Mouse (Mus musculus) lung, embryonic 16.5 days (tissue): Measurements from ENCODE around the gene Schip1. TPM values are rescaled to one million over a fixed set of nuclear protein-coding genes. Genes with fewer than 3 reads are reported as not detected.

Experiments
- ATAC-seq: fragments of 200-750 bp; cut with Nextera tagmentation; 2 replicates; pipeline ENCODE4 v1.8.0; 2017; ENCODE audit warnings: low read depth, mild to moderate bottlenecking, moderate library complexity
- H3K27ac ChIP-seq: fragments of 300-500 bp; sonication (generic); 2 replicates; pipeline ENCODE4 v1.5.1; 2014; ENCODE audit warnings: mild to moderate bottlenecking, control low read depth, low read length
- H3K27me3 ChIP-seq: fragments of 300-500 bp; sonication (generic); 2 replicates; pipeline ENCODE4 v1.6.1; 2014; ENCODE audit warnings: low read depth, low read length, mixed read lengths; ENCODE audit not compliant: control insufficient read depth, insufficient read depth
- H3K36me3 ChIP-seq: fragments of 300-500 bp; sonication (generic); 2 replicates; pipeline ENCODE4 v1.6.1; 2014; ENCODE audit warnings: low read length; ENCODE audit not compliant: control insufficient read depth, insufficient read depth
- H3K4me1 ChIP-seq: fragments of 300-500 bp; sonication (generic); replicated peaks from 2 replicates; pipeline ENCODE4 v1.6.1; 2014; ENCODE audit warnings: low read length, mixed read lengths; ENCODE audit not compliant: control insufficient read depth, insufficient read depth
- H3K4me2 ChIP-seq: fragments of 300-500 bp; sonication (generic); 2 replicates; pipeline ENCODE4 v1.6.1; 2014; ENCODE audit warnings: low read depth, low read length, control low read depth
- H3K4me3 ChIP-seq: fragments of 300-500 bp; sonication (generic); 2 replicates; pipeline ENCODE4 v1.5.1; 2014; ENCODE audit warnings: mild to moderate bottlenecking, low read length, control low read depth
- H3K9ac ChIP-seq: fragments of 300-500 bp; sonication (generic); 2 replicates; pipeline ENCODE4 v1.6.1; 2014; ENCODE audit warnings: low read length, control low read depth
- H3K9me3 ChIP-seq: fragments of 300-500 bp; sonication (generic); 2 replicates; pipeline ENCODE4 v1.6.1; 2016; ENCODE audit warnings: low read length; ENCODE audit not compliant: control insufficient read depth
- WGBS: fragments of 180-500 bp; shearing (Covaris S2); extraction: QIAGEN DNeasy Blood & Tissue Kit; methylation state at CpG from one replicate; pipeline ENCODE4 v1.1.7; 2014; 5-methylcytosine and 5-hydroxymethylcytosine counted together
- polyA plus RNA-seq: library from polyadenylated mRNA; unstranded; fragments of >200 nt; fragmentation: Nextera tagmentation; extraction: Ambion mirVana; gene quantifications from 2 replicates; pipeline ENCODE4 v1.2.1, GENCODE M21; 2015

The Schip1 gene
- polyA plus RNA-seq, 1 experiment from 2014 or later: 31.2 TPM

DNA sequence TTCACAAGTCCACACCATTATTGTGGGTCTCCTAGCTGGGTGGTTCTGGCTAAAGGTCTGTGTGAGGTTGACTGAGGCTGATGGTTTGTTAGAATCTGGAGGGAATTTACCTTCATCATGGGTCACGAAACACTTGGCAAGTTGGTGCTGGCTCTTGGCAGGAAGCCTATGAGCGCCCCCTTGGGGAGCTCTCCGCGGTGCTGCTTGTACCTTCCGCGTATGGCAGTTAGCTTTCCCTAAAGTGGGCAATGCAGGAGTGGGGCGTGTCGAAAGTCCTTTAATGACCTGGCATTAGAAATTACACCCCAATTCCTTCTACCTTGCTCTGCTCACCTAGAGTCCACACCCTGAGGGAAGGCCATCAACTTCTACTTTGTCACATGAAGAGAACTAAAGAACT is 122.9 kb downstream of the Schip1 start:
- 60% methylated on average over 8 of the region's 8 CpGs for WGBS

DNA sequence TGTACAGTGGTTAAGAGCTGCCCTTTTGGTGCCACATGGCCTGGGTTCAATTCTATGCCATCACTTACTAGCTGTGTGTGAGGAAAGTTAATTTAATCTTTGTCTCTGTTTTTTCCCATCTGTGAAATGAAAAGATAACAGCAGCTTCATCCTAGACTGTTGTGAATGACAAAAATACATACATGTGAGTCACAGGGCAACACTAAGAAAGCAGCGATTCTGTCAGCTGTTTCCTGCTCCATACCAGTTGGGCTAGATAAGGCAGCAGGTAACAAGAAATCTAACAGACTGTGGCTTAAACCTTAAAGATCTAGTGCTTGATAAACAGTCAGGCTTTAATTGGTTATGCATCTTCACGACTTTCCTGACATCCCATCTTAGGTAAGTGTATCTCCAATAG is 124.5 kb downstream of the Schip1 start:
- Histone ChIP-seq H3K36me3 (no peaks in the 10 kb centered on the region), H3K4me1 (no peaks in the 10 kb centered on the region), H3K27me3 (no peaks in the 10 kb centered on the region), H3K4me3 (no peak overlapping the region), H3K9me3 (no peaks in the 10 kb centered on the region), H3K4me2 (no peak overlapping the region), H3K27ac (no peak overlapping the region), H3K9ac (no peak overlapping the region)
- no peak for ATAC-seq
- 69% methylated on average over 2 of the region's 2 CpGs for WGBS

More for the DNA sequence above, 122.9 kb downstream of the Schip1 start:
- Histone ChIP-seq H3K4me3 (no peak overlapping the region), H3K27me3 (no peaks in the 10 kb centered on the region), H3K9me3 (no peaks in the 10 kb centered on the region), H3K9ac (no peak overlapping the region), H3K4me2 (no peak overlapping the region), H3K27ac (no peak overlapping the region), H3K36me3 (no peaks in the 10 kb centered on the region), H3K4me1 (no peaks in the 10 kb centered on the region)
- ATAC-seq: no peak

DNA sequence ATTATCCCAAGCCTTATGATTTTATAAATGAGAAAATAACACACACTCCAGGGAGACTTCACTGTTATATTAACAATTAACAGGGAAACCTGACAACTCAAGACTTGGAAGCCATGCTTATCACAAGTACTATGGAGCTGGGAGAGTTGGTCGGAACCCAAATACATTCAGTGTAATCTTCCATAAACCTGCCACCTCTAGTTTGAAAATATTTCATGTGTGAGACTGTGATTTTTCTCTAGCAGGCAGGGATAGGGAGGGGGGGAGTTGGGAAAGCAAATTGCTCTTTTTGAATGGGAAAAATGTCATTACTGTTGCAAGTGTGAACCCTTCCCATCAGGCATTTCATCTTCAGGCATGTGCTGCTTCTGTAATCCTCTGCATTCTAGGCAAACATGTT is 132.3 kb downstream of the Schip1 start:
- H3K27me3 ChIP-seq: no peaks in the 10 kb centered on the region
- no peaks in the 10 kb centered on the region for H3K9me3 ChIP-seq
- H3K36me3 ChIP-seq: no peaks in the 10 kb centered on the region
- no peak overlapping the region for H3K4me2 ChIP-seq
- H3K27ac ChIP-seq: no peak overlapping the region
- WGBS: 82% methylated on average over 1 of the region's 1 CpGs
- H3K9ac ChIP-seq: no peak overlapping the region
- H3K4me1 ChIP-seq: no peaks in the 10 kb centered on the region
- no peak overlapping the region for H3K4me3 ChIP-seq
- no peak for ATAC-seq

DNA sequence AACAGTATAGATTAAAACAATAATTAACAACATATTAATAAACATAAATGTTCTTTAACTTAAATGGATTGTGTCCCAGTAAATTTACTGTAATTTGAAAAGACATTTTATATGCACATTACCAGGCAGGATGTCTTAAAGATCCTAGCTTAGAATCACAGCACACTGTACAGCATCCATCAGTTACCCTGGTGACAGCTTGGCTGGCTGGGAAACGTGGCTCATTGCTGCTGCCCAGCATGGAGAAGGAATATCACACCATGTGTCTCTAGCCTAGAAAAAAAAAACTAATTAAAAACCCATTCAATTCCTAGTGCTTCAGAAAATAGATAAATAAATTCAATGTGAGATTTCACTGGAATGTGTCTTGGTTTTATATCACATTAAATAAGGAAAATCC is 136.6 kb downstream of the Schip1 start:
- no peak for ATAC-seq

DNA sequence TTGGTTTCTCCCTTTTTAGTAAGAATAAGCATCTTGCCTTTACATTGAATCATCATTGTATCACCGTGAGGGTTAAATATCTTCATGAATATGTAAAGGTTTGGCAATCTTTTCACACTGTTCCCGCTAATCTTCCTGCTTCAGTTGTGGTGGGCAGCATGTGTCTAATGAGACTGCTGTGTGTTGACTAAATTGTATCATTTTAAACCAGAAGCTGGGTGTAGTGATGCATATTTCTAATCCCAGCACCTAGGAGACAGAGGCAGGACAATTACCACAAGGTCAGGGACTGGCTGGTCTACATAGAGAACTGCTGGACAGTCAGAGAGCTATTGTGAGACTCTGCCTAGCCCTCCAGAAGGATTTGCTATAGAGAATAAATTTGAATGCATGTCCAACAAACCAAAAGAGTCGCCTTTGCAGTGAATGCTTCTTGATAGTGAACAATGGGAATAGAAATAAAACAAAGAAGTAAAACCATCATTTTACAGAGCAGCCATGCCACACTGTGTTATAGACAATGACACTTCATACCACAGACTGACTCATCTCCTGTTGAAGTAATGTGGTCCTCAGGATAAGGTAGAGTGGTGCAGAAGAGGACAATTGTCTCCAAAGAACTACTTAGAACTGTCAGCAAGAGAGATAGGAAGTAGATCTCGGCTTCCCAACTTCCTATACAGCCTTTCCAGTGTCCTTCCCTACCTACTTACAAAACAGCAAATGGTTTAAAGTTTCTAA is 137.7 kb downstream of the Schip1 start:
- H3K9me3 ChIP-seq: no peaks in the 10 kb centered on the region
- no peak overlapping the region for H3K4me3 ChIP-seq
- ATAC-seq: no peak
- H3K27ac ChIP-seq: no peak overlapping the region
- 77% methylated on average over 4 of the region's 4 CpGs for WGBS
- H3K4me1 ChIP-seq: no peaks in the 10 kb centered on the region
- no peaks in the 10 kb centered on the region for H3K27me3 ChIP-seq
- H3K4me2 ChIP-seq: no peak overlapping the region
- H3K36me3 ChIP-seq: no peaks in the 10 kb centered on the region
- no peak overlapping the region for H3K9ac ChIP-seq

More for the DNA sequence above, 136.6 kb downstream of the Schip1 start:
- no peak overlapping the region for H3K4me3 ChIP-seq
- no peaks in the 10 kb centered on the region for H3K4me1 ChIP-seq
- H3K9ac ChIP-seq: no peak overlapping the region
- no peak overlapping the region for H3K4me2 ChIP-seq
- no peaks in the 10 kb centered on the region for H3K36me3 ChIP-seq
- no peaks in the 10 kb centered on the region for H3K27me3 ChIP-seq
- no peaks in the 10 kb centered on the region for H3K9me3 ChIP-seq
- WGBS: 17% methylated on average over 1 of the region's 1 CpGs
- H3K27ac ChIP-seq: no peak overlapping the region

DNA sequence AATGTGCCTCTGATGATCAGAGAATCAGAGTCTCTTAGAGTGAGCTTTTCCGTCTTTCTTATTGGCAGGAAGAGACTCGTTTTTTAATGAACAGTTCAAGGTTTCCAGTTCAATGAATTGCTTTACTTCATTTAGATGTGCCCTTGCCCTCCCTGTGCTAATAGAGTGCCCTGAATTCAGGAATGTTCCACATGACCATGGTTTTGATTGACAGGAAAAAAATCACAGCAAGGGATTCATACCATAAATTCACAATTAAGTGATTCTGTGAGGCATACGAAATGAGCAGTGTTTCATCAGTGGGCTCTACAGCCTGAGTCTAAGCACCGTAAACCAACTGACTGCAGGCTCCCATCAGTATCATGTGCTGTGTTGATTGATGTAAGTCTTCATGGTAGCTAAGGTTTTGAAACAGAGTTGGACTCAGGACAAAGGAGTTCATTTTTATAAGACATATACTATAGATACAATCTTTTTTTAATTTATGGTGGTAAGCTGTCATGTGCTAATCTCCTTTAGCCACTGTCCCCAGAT is 139.4 kb downstream of the Schip1 start:
- Histone ChIP-seq H3K4me3 (no peak overlapping the region), H3K4me2 (no peak overlapping the region), H3K27me3 (no peaks in the 10 kb centered on the region), H3K9ac (no peak overlapping the region), H3K4me1 (no peaks in the 10 kb centered on the region), H3K9me3 (no peaks in the 10 kb centered on the region), H3K27ac (no peak overlapping the region), H3K36me3 (no peaks in the 10 kb centered on the region)
- ATAC-seq: no peak
- WGBS: 67% methylated on average over 4 of the region's 4 CpGs

DNA sequence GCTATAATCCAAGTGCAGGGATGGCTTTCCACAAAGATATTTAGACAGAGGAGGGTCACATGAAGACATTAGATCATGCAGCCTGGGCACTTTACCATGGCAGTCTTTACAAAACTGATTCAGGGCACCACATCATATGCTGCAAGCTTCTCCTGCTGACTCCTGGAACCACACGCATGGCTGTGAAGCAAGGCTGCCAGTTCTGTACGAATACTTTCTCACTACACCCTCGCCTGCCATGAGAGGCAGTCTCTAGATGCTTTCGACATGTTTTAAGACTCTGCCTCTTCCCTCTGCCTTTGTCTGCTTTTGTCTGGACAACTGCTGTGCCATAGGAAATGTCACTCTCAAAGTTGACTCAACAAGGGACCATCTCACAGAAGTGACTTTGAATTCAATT is 145.8 kb downstream of the Schip1 start:
- Histone ChIP-seq H3K36me3 (no peaks in the 10 kb centered on the region), H3K9ac (no peak overlapping the region), H3K9me3 (no peaks in the 10 kb centered on the region), H3K4me3 (no peak overlapping the region), H3K27ac (no peak overlapping the region), H3K4me2 (no peak overlapping the region), H3K4me1 (no peaks in the 10 kb centered on the region), H3K27me3 (no peaks in the 10 kb centered on the region)
- WGBS: 64% methylated on average over 4 of the region's 4 CpGs
- ATAC-seq: no peak

DNA sequence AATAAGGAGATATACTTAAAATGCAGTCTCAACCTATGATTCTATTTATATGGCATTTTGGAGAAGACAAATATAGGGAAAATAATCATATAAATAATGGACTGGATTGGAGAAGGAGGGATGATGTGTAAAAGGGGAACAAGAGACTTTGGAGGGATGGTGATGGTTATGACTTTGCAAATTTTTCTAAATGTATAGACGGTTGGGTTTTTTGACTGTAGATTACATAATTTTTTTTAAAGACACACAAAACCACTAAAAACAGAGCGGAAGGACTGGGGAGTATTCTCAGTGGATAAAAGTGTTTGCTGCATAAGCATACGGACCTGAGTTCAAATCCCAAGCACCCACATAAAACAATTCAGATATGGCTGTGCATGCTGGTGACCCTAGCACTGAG is 156.8 kb downstream of the Schip1 start:
- Histone ChIP-seq H3K4me2 (no peak overlapping the region), H3K9ac (no peak overlapping the region), H3K27ac (no peak overlapping the region), H3K4me3 (no peak overlapping the region), H3K36me3 (no peaks in the 10 kb centered on the region), H3K9me3 (no peaks in the 10 kb centered on the region), H3K4me1 (no peaks in the 10 kb centered on the region), H3K27me3 (no peaks in the 10 kb centered on the region)
- 87% methylated on average over 3 of the region's 3 CpGs for WGBS
- no peak for ATAC-seq

DNA sequence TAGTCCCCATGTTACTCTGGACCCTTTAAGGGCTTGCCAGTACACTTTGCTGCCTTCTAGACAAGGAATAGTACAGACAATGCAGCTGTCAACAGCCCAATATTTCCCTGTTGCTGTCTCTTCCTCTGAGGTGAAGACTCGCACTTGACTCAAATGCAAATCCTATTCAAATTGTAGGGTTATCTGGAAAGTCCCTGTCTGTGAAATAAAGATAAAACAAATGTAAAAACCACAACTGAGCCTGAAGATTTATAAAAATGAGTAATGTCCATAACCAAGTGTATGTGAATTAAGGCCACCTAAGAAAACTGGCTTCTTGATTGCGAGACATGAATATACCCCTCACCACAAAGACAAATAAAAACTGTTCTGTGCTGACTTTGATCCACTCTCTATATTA is 175.3 kb downstream of the Schip1 start:
- Histone ChIP-seq H3K4me1 (no peaks in the 10 kb centered on the region), H3K4me3 (no peak overlapping the region), H3K4me2 (no peak overlapping the region), H3K27ac (no peak overlapping the region), H3K9me3 (no peaks in the 10 kb centered on the region), H3K27me3 (no peaks in the 10 kb centered on the region), H3K9ac (no peak overlapping the region), H3K36me3 (no peaks in the 10 kb centered on the region)
- no peak for ATAC-seq
- 89% methylated on average over 2 of the region's 2 CpGs for WGBS
